Mouse (Mus musculus): ENCODE results near the gene Slc15a3. TPM values are rescaled to one million over a fixed set of nuclear protein-coding genes. Genes with fewer than 3 reads are reported as not detected.

The Slc15a3 gene
- polyA plus RNA-seq, 1 experiment = 42.0 TPM

DNA sequence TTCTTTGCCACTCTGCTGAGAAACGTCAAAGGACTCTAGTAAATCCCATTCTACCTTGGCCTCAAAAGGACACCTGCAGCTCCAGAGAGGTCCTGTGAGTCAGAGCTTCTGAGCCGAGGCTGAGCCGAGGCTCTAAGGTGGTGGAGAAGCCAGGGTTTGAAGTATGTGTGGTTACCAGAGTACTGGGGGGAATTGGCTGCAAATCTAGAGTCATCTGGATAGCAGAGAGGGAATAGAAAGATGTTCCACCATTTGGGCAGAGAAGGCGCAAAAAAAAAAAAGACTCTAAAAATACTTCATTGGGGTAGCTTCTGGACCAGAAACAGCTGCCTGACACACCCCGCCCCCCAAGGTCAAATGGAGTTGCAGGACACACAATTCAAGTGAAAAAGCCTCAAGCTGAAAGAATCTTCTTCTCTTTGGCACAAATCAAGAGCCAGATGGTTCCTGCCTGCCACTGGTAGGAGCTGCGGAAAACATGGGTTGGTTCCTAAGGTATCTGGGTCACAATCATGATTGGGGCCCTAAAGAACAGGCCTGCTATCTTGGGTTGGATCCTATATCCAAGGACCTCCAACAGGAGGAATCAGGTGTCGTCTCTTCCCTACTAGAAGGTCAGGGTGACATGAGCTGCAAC lies 38.8 kb downstream of the Slc15a3 start:
- Histone ChIP-seq H3K4me3 (replicated peaks; ENCODE audit: extremely low read depth, low read depth, low read length) (no peak overlapping the region), H3K4me1 (ENCODE audit: control insufficient read depth, insufficient read depth, low read length) (peaks cover 9% of the 10 kb centered on the region)
- DNase-seq = no peak
- WGBS = 69% methylated on average over 7 of the region's 7 CpGs
- TF ChIP-seq CTCF (IDR thresholded peaks at IDR 0.05; ENCODE audit: insufficient read depth, low read length) (no peak), POLR2A (IDR thresholded peaks at IDR 0.05; ENCODE audit: borderline replicate concordance, extremely low read depth, low read depth, low read length) (no peak)

DNA sequence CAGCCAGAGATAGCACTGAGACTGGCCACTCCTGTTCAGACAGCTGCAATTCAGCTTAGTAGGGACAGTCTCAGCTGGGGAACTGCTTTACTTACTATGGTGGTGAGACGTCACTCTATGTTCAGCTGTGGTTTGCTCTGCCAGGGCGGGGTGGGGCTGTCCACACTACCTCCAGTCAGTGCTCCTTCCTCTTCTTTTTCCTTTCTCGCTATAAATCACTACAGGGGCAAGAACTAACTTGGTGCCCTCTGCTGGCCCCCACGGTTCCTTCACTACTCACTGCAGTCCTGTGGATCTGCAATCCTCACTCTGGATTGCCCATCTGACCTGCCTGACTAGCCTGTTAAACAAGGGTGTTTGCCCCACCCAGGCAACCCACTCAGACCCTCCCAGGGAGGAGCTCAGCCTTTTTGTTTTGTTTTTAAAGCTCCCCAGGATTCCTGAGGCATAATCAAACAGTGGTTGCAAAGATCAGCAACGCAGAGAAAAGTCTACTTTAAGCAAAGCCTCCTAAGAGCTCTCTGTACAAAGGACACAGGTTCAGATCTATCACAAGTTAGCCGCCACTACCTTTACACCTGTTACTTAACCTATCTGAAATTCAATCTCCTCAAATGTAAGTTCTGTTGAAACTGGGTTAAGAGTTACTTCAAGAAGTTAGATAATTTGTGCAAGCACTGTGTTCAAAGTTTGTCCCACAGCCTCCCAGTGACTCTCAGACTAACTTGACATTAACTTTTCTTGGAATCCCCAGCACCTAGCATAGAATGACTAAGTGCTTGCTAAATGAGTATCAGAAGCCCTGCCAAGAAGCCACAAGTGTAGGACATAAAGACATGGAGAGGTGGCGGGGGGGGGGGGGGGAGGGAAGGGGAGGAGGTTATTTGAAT lies 40.8 kb downstream of the Slc15a3 start:
- peak; percentile 39 for TF ChIP-seq CTCF (IDR thresholded peaks at IDR 0.05; ENCODE audit: insufficient read depth, low read length)
- no peak for TF ChIP-seq POLR2A (IDR thresholded peaks at IDR 0.05; ENCODE audit: borderline replicate concordance, extremely low read depth, low read depth, low read length)
- 14% methylated on average over 7 of the region's 7 CpGs for WGBS
- peak; percentile 60 for DNase-seq
- peaks cover 9% of the 10 kb centered on the region for H3K4me1 ChIP-seq (ENCODE audit: control insufficient read depth, insufficient read depth, low read length)
- H3K4me3 ChIP-seq (replicated peaks; ENCODE audit: extremely low read depth, low read depth, low read length) = peak overlapping the region; percentile 4

DNA sequence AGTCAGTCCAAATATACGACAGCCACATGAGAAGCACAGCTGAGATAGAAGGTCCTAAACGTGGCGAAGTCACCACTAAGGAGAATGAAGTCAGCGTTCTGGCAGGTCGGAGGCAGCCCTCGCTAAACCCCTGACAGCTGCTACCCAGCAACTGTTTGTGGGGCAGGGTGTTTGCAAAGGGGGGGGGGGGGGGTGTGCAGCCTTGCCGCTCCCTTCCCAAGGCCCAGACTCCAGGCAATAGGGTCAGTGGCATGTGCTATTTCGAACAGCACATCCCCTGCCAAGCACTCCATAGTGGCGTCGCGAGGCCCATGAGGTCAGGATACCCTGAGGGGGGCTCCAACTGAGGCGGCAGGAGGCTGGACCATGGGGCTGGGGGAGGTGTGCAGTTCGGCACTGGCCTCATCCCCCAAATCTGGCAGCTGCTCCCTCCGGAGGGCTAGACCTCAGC lies 41.5 kb downstream of the Slc15a3 start:
- TF ChIP-seq POLR2A (IDR thresholded peaks at IDR 0.05; ENCODE audit: borderline replicate concordance, extremely low read depth, low read depth, low read length) = no peak
- Histone ChIP-seq H3K4me1 (ENCODE audit: control insufficient read depth, insufficient read depth, low read length) (peaks cover 9% of the 10 kb centered on the region), H3K4me3 (replicated peaks; ENCODE audit: extremely low read depth, low read depth, low read length) (peak overlapping the region; percentile 80)
- WGBS = 0% methylated on average over 14 of the region's 14 CpGs
- DNase-seq = no peak

DNA sequence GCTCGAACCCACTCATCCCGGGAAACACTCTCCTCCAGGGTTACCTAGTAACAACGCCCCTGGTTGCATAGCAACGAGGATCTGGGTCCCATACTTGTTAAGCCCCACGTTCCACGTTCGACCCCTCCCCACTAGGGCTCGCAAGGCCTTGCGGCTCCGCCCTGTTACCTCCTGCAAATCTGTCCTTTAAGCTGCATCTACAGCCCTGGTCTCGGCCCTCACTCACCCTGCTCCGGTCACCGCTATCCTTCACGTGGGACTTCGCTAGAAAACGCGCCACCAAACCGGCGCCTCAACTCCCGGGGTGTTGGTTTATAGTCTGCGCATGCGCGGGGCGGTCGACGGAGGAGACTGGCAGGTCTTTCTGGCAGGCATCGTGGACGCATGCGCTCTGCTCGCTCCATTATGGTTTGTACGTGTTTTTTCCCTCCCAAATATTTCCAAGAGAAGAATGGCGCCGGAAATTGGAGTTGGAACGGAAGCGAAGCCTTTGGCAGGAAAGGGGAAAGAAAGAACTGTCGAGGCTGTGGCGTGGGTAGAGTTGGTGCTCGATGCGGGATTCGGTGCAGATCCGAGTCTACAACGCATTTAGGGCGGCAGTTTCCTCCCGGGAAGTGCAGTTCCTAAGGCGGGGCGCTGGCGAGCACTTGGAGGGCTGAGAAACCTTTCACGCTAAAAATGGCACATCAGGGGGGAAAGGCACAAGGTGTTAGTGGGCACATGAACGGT lies 42.1 kb downstream of the Slc15a3 start, which contains the start of gene Tmem109:
Gene Tmem109 (minus strand): TSS at position 576 of the 729 bp plus-strand sequence.
- TF ChIP-seq CTCF (IDR thresholded peaks at IDR 0.05; ENCODE audit: insufficient read depth, low read length) (no peak), POLR2A (IDR thresholded peaks at IDR 0.05; ENCODE audit: borderline replicate concordance, extremely low read depth, low read depth, low read length) (peak; percentile 35; the same call in 1 of the 2 replicates)
- Histone ChIP-seq H3K4me1 (ENCODE audit: control insufficient read depth, insufficient read depth, low read length) (peaks cover 9% of the 10 kb centered on the region), H3K4me3 (replicated peaks; ENCODE audit: extremely low read depth, low read depth, low read length) (peak within 1 kb of the TSS; percentile 80)
- under 1% methylated on average over 49 of the region's 49 CpGs for WGBS
- peak; percentile 89 for DNase-seq

DNA sequence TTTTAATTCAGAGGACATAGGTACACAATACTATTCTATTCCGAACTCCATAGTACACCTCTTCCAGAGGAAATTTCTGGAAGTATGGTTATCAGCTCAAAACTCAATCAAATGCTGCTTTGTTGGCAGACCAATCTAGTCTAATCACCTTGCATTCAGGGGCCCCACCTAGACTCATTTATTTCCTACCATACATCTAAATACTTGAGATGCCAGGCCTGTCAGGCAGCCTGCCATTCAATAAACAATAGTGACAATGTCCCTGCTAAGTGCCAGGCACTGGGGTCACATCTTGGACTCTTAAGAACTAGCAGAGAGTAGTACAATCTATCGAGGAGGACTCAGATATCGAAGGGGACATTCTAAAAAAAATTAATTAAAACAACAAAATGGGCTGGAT lies 52.7 kb downstream of the Slc15a3 start:
- TF ChIP-seq POLR2A (IDR thresholded peaks at IDR 0.05; ENCODE audit: borderline replicate concordance, extremely low read depth, low read depth, low read length) (no peak), CTCF (IDR thresholded peaks at IDR 0.05; ENCODE audit: insufficient read depth, low read length) (no peak)
- Histone ChIP-seq H3K4me3 (replicated peaks; ENCODE audit: extremely low read depth, low read depth, low read length) (no peak overlapping the region), H3K4me1 (ENCODE audit: control insufficient read depth, insufficient read depth, low read length) (peaks cover 7% of the 10 kb centered on the region; the same call in 1 of the 2 replicates)
- DNase-seq = no peak
- WGBS = 58% methylated on average over 3 of the region's 3 CpGs

DNA sequence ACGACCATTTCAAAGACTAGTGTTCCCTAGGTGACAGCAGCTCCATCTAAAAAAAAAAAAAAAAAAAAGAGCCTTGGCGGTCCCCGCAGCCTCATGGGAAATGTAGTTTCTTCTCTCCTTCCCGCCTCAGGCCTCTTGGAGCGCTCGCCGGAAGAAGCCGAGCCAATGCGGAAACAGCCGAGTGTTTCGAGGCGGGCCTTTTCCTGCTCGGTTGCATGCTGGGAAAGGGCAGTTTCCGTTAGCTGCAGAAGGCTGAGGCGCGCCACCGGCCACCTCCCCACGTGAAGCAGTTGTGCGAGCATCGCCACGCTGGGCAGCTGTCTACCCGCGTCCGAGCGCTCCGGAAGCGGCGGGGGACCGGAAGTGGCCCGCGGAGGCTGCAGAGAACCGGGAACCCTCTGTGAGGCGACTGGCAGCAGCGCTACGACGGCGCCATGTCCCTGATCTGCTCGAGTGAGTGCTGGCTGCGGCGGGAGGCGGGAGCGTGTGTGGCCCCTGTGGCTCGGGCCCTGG lies 55.5 kb downstream of the Slc15a3 start, which contains the start of gene Prpf19:
Gene Prpf19 (plus strand): TSS at position 216 of the 513 bp plus-strand sequence.
- under 1% methylated on average over 43 of the region's 43 CpGs for WGBS
- peak; percentile 94 for DNase-seq
- peak; percentile 86 for TF ChIP-seq POLR2A (IDR thresholded peaks at IDR 0.05; ENCODE audit: borderline replicate concordance, extremely low read depth, low read depth, low read length)
- no peak for TF ChIP-seq CTCF (IDR thresholded peaks at IDR 0.05; ENCODE audit: insufficient read depth, low read length)
- peaks cover 7% of the 10 kb centered on the region; the same call in 1 of the 2 replicates for H3K4me1 ChIP-seq (ENCODE audit: control insufficient read depth, insufficient read depth, low read length)
- peak within 1 kb of the TSS; percentile 81 for H3K4me3 ChIP-seq (replicated peaks; ENCODE audit: extremely low read depth, low read depth, low read length)

DNA sequence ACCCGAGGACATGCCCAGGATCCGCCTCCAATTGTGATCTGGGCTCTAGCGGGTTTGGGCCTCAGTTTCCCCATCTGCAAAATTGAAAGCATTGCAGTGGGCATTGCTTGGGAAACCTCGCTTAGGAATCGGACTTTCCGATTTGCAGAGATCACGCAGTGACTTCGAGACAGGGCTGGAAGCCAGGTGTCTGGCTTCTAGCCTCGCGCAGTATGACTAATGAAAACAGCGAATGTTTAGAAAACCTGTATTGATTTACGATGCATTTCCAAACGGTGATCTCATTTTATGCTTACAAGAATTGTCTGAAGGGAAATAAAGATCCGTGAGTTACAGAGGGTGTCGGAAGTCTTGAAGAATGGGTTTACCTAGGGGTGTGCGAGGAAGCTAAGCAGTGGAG lies 56.2 kb downstream of the Slc15a3 start:
- no peak for DNase-seq
- TF ChIP-seq POLR2A (IDR thresholded peaks at IDR 0.05; ENCODE audit: borderline replicate concordance, extremely low read depth, low read depth, low read length) (no peak), CTCF (IDR thresholded peaks at IDR 0.05; ENCODE audit: insufficient read depth, low read length) (no peak)
- Histone ChIP-seq H3K4me3 (replicated peaks; ENCODE audit: extremely low read depth, low read depth, low read length) (peak overlapping the region; percentile 81), H3K4me1 (ENCODE audit: control insufficient read depth, insufficient read depth, low read length) (peaks cover 7% of the 10 kb centered on the region; the same call in 1 of the 2 replicates)
- under 1% methylated on average over 16 of the region's 16 CpGs for WGBS

DNA sequence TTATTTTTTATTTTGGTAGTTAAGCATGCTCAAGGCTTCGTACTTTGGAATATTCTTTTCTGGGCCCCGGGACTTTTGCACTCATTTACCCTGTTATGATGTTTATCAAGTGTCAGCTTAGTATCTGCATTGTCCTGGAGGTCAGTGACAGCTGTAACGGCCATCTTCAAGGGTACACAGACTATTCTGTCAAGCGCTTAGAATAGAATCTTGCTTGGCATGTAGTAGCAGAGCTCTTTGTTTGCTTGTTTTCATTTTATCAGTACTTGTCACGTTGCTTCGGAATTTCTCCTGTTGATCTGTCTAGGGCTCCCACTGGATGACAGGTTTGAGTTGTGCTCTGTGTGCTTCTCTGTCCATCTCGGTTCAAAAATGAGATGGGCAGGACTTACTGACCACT lies 57.3 kb downstream of the Slc15a3 start:
- no peak for TF ChIP-seq CTCF (IDR thresholded peaks at IDR 0.05; ENCODE audit: insufficient read depth, low read length)
- no peak for TF ChIP-seq POLR2A (IDR thresholded peaks at IDR 0.05; ENCODE audit: borderline replicate concordance, extremely low read depth, low read depth, low read length)
- WGBS = 52% methylated on average over 7 of the region's 7 CpGs
- H3K4me1 ChIP-seq (ENCODE audit: control insufficient read depth, insufficient read depth, low read length) = peaks cover 7% of the 10 kb centered on the region; the same call in 1 of the 2 replicates
- no peak for DNase-seq
- H3K4me3 ChIP-seq (replicated peaks; ENCODE audit: extremely low read depth, low read depth, low read length) = no peak overlapping the region

DNA sequence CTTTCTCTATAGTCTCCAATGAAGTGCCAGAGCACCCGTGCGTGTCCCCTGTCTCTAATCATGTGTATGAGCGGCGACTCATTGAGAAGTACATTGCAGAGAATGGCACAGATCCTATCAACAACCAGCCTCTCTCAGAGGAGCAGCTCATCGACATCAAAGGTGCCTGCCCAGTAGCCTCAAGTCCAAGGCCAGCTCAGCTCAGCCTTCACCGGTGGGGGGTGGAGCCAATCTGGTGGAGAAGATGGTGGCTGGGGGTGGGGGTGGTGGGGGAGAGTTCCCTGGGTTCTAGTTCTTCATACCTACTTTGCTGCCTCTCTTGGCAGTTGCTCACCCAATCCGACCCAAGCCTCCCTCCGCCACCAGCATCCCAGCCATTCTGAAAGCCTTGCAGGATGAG lies 58.0 kb downstream of the Slc15a3 start:
- WGBS = 84% methylated on average over 8 of the region's 8 CpGs
- no peak for DNase-seq
- Histone ChIP-seq H3K4me3 (replicated peaks; ENCODE audit: extremely low read depth, low read depth, low read length) (no peak overlapping the region), H3K4me1 (ENCODE audit: control insufficient read depth, insufficient read depth, low read length) (peaks cover 7% of the 10 kb centered on the region; the same call in 1 of the 2 replicates)
- TF ChIP-seq POLR2A (IDR thresholded peaks at IDR 0.05; ENCODE audit: borderline replicate concordance, extremely low read depth, low read depth, low read length) = no peak
- TF ChIP-seq CTCF (IDR thresholded peaks at IDR 0.05; ENCODE audit: insufficient read depth, low read length) = no peak
